Mouse (Mus musculus): ENCODE measurements around the gene Mrps18b. TPM values are rescaled to one million over a fixed set of nuclear protein-coding genes. Genes with fewer than 3 reads are reported as not detected.

Mrps18b gene
- polyA plus RNA-seq, 1 experiment from 2014 or later: 72.0 TPM

GRCm38 (mm10) chr17:35920862-35921562, 4.8 kb upstream of the Mrps18b start:
- peak; percentile 46 for DNase-seq (ENCODE audit: low spot score)
- no peak overlapping the region for H3K9ac ChIP-seq (ENCODE audit: low read length)
- H3K27me3 ChIP-seq (ENCODE audit: control insufficient read depth, insufficient read depth, low read length): no peaks in the 10 kb centered on the region
- peaks cover 12% of the 10 kb centered on the region for H3K4me1 ChIP-seq (ENCODE audit: control insufficient read depth, insufficient read depth, low read length)
- peaks cover 14% of the 10 kb centered on the region for H3K36me3 ChIP-seq (ENCODE audit: control insufficient read depth, insufficient read depth, low read length)
- no peak for ATAC-seq (ENCODE audit: insufficient read depth, low FRiP score, low TSS enrichment)
- no peak overlapping the region for H3K4me3 ChIP-seq (ENCODE audit: low read depth, low read length)
- H3K27ac ChIP-seq (ENCODE audit: low read depth, low read length): 0 out of 2 replicates have a peak overlapping the region, but pooled peaks have one; percentile 17
- WGBS: 82% methylated on average over 5 of the region's 5 CpGs
- no peak overlapping the region; the same call in 1 of the 2 replicates for H3K4me2 ChIP-seq (ENCODE audit: low read depth)
- no peaks in the 10 kb centered on the region; the same call in 1 of the 2 replicates for H3K9me3 ChIP-seq (ENCODE audit: control insufficient read depth, low read length)

- H3K9ac ChIP-seq (ENCODE audit: low read length): no peak overlapping the region; the same call in 1 of the 2 replicates
- DNase-seq (ENCODE audit: low spot score) (no peak), ATAC-seq (ENCODE audit: insufficient read depth, low FRiP score, low TSS enrichment) (no peak)
- peaks cover 14% of the 10 kb centered on the region for H3K36me3 ChIP-seq (ENCODE audit: control insufficient read depth, insufficient read depth, low read length)
- peak overlapping the region; percentile 97 for H3K27ac ChIP-seq (ENCODE audit: low read depth, low read length)
- H3K4me1 ChIP-seq (ENCODE audit: control insufficient read depth, insufficient read depth, low read length): peaks cover 12% of the 10 kb centered on the region
- H3K9me3 ChIP-seq (ENCODE audit: control insufficient read depth, low read length): no peaks in the 10 kb centered on the region; the same call in 1 of the 2 replicates
- H3K27me3 ChIP-seq (ENCODE audit: control insufficient read depth, insufficient read depth, low read length): no peaks in the 10 kb centered on the region
- H3K4me2 ChIP-seq (ENCODE audit: low read depth): no peak overlapping the region
- 100% methylated on average over 1 of the region's 1 CpGs for WGBS
- H3K4me3 ChIP-seq (ENCODE audit: low read depth, low read length): no peak overlapping the region
Measured at GRCm38 (mm10) chr17:35920384-35920783, 4.2 kb upstream of the Mrps18b start.

- DNase-seq (ENCODE audit: low spot score): no peak
- Histone ChIP-seq H3K4me3 (ENCODE audit: low read depth, low read length) (peak overlapping the region; percentile 82; the same call in 1 of the 2 replicates), H3K27me3 (ENCODE audit: control insufficient read depth, insufficient read depth, low read length) (no peaks in the 10 kb centered on the region), H3K4me2 (ENCODE audit: low read depth) (peak overlapping the region; percentile 92), H3K36me3 (ENCODE audit: control insufficient read depth, insufficient read depth, low read length) (peaks cover 14% of the 10 kb centered on the region), H3K4me1 (ENCODE audit: control insufficient read depth, insufficient read depth, low read length) (peaks cover 12% of the 10 kb centered on the region), H3K9ac (ENCODE audit: low read length) (peak overlapping the region; percentile 98), H3K27ac (ENCODE audit: low read depth, low read length) (peak overlapping the region; percentile 97), H3K9me3 (ENCODE audit: control insufficient read depth, low read length) (no peaks in the 10 kb centered on the region; the same call in 1 of the 2 replicates)
- ATAC-seq (ENCODE audit: insufficient read depth, low FRiP score, low TSS enrichment): no peak
- 66% methylated on average over 6 of the region's 6 CpGs for WGBS
Measured at GRCm38 (mm10) chr17:35919864-35920301, 3.7 kb upstream of the Mrps18b start.

- ATAC-seq (ENCODE audit: insufficient read depth, low FRiP score, low TSS enrichment): peak; percentile 36
- H3K4me1 ChIP-seq (ENCODE audit: control insufficient read depth, insufficient read depth, low read length): peaks cover 12% of the 10 kb centered on the region
- DNase-seq (ENCODE audit: low spot score): peak; percentile 92
- peak overlapping the region; percentile 82 for H3K4me3 ChIP-seq (ENCODE audit: low read depth, low read length)
- peak overlapping the region; percentile 97 for H3K27ac ChIP-seq (ENCODE audit: low read depth, low read length)
- H3K9me3 ChIP-seq (ENCODE audit: control insufficient read depth, low read length): no peaks in the 10 kb centered on the region; the same call in 1 of the 2 replicates
- no peaks in the 10 kb centered on the region for H3K27me3 ChIP-seq (ENCODE audit: control insufficient read depth, insufficient read depth, low read length)
- peak overlapping the region; percentile 92 for H3K4me2 ChIP-seq (ENCODE audit: low read depth)
- WGBS: 18% methylated on average over 7 of the region's 7 CpGs
- H3K9ac ChIP-seq (ENCODE audit: low read length): peak overlapping the region; percentile 98
- H3K36me3 ChIP-seq (ENCODE audit: control insufficient read depth, insufficient read depth, low read length): peaks cover 8% of the 10 kb centered on the region
Measured at GRCm38 (mm10) chr17:35919060-35919715, 3.0 kb upstream of the Mrps18b start.

GRCm38 (mm10) chr17:35918276-35919059, 2.3 kb upstream of the Mrps18b start:
- Histone ChIP-seq H3K9ac (ENCODE audit: low read length) (peak overlapping the region; percentile 98), H3K4me2 (ENCODE audit: low read depth) (peak overlapping the region; percentile 92), H3K9me3 (ENCODE audit: control insufficient read depth, low read length) (no peaks in the 10 kb centered on the region), H3K36me3 (ENCODE audit: control insufficient read depth, insufficient read depth, low read length) (0 out of 2 replicates have a peak, but pooled peaks cover 2% of the 10 kb centered on the region), H3K4me3 (ENCODE audit: low read depth, low read length) (peak overlapping the region; percentile 82), H3K27me3 (ENCODE audit: control insufficient read depth, insufficient read depth, low read length) (no peaks in the 10 kb centered on the region), H3K4me1 (ENCODE audit: control insufficient read depth, insufficient read depth, low read length) (peaks cover 12% of the 10 kb centered on the region), H3K27ac (ENCODE audit: low read depth, low read length) (peak overlapping the region; percentile 97)
- ATAC-seq (ENCODE audit: insufficient read depth, low FRiP score, low TSS enrichment) (no peak), DNase-seq (ENCODE audit: low spot score) (peak; percentile 70)
- 0% methylated on average over 11 of the region's 11 CpGs for WGBS

- WGBS: under 1% methylated on average over 13 of the region's 13 CpGs
- DNase-seq (ENCODE audit: low spot score): peak; percentile 78
- H3K36me3 ChIP-seq (ENCODE audit: control insufficient read depth, insufficient read depth, low read length): no peaks in the 10 kb centered on the region; the same call in 1 of the 2 replicates
- 0 out of 2 replicates have a peak, but pooled peaks have one; percentile 9 for ATAC-seq (ENCODE audit: insufficient read depth, low FRiP score, low TSS enrichment)
- no peaks in the 10 kb centered on the region for H3K27me3 ChIP-seq (ENCODE audit: control insufficient read depth, insufficient read depth, low read length)
- peaks cover 12% of the 10 kb centered on the region for H3K4me1 ChIP-seq (ENCODE audit: control insufficient read depth, insufficient read depth, low read length)
- peak overlapping the region; percentile 92 for H3K4me2 ChIP-seq (ENCODE audit: low read depth)
- H3K9ac ChIP-seq (ENCODE audit: low read length): peak overlapping the region; percentile 98
- peak overlapping the region; percentile 97 for H3K27ac ChIP-seq (ENCODE audit: low read depth, low read length)
- no peaks in the 10 kb centered on the region for H3K9me3 ChIP-seq (ENCODE audit: control insufficient read depth, low read length)
- H3K4me3 ChIP-seq (ENCODE audit: low read depth, low read length): peak overlapping the region; percentile 82
Measured at GRCm38 (mm10) chr17:35917463-35918251, 1.5 kb upstream of the Mrps18b start.

- H3K4me3 ChIP-seq (ENCODE audit: low read depth, low read length): peak overlapping the region; percentile 82
- peak overlapping the region; percentile 97 for H3K27ac ChIP-seq (ENCODE audit: low read depth, low read length)
- H3K27me3 ChIP-seq (ENCODE audit: control insufficient read depth, insufficient read depth, low read length): no peaks in the 10 kb centered on the region
- DNase-seq (ENCODE audit: low spot score) (no peak), ATAC-seq (ENCODE audit: insufficient read depth, low FRiP score, low TSS enrichment) (no peak)
- under 1% methylated on average over 8 of the region's 8 CpGs for WGBS
- peak overlapping the region; percentile 98 for H3K9ac ChIP-seq (ENCODE audit: low read length)
- H3K4me2 ChIP-seq (ENCODE audit: low read depth): peak overlapping the region; percentile 92
- no peaks in the 10 kb centered on the region for H3K9me3 ChIP-seq (ENCODE audit: control insufficient read depth, low read length)
- peaks cover 12% of the 10 kb centered on the region for H3K4me1 ChIP-seq (ENCODE audit: control insufficient read depth, insufficient read depth, low read length)
- no peaks in the 10 kb centered on the region; the same call in 1 of the 2 replicates for H3K36me3 ChIP-seq (ENCODE audit: control insufficient read depth, insufficient read depth, low read length)
Measured at GRCm38 (mm10) chr17:35917143-35917462, 914 bp upstream of the Mrps18b start.

Data from neural tube, embryonic 11.5 days (tissue).